Mouse (Mus musculus) ES-Bruce4 (cell line): Measurements from ENCODE around the gene Igsf8.

Experiments
- CTCF ChIP-seq: IDR thresholded peaks from one replicate; pipeline ENCODE4 v1.8.1; 2011; ENCODE audit warnings: low read depth, low read length
- EP300 ChIP-seq: IDR thresholded peaks from 2 replicates; pipeline ENCODE4 v1.6.1; 2011; ENCODE audit warnings: low read depth, low read length; ENCODE audit not compliant: insufficient read depth
- POLR2A ChIP-seq: IDR thresholded peaks from one replicate; pipeline ENCODE4 v1.8.1; 2011; ENCODE audit warnings: low read length; ENCODE audit not compliant: insufficient read depth

- TF ChIP-seq POLR2A: no peak
- no peak for TF ChIP-seq EP300
- TF ChIP-seq CTCF: no peak
These were observed 50.7 kb downstream of the Igsf8 start for GRCm38 (mm10) chr1:172311921-172312767.
